20 mouse cellular contexts compared by ENCODE assay signal in genomic region chr1:180798660-180799059, GRCm38 (mm10). TPM values are rescaled to one million over a fixed set of nuclear protein-coding genes. Genes with fewer than 3 reads are reported as not detected.
DNase-seq lines count a peak whose midpoint lies in the region; ATAC-seq lines count a peak whose summit lies in the region.
"Had no signal": no experiment of that assay in that cellular context is flagged by ENCODE, and none has a peak within 500 bp of the region (broad histone marks: within the 10 kb centered on the region; RNA-seq: fewer than 3 reads in every experiment).

No protein-coding gene starts in this region.

- peak; percentile 6; the same call in 1 of the 2 replicates for ATAC-seq in megakaryocyte progenitor cell, adult 5-6 weeks (replicated peaks; ENCODE audit: poor library complexity)
- ATAC-seq: activated CD4-positive, CD25-positive, alpha-beta regulatory T cell, adult 4 months; forebrain, embryonic 13.5 days; hindbrain, postnatal 0 days; inflammation-experienced regulatory T-cells, adult 6 months; intestine, embryonic 16.5 days had no signal

- intact Hi-C loops in left cerebral cortex, postnatal 36 days (cut with DNase I), result no loop called here

- DNase-seq in cerebellum, postnatal 14 days, result peak; percentile 65 to 73
- DNase-seq in cerebellum, adult 11 months, result no peak
- DNase-seq in retina, postnatal 1 day, result peak; percentile 54
- DNase-seq in retina, embryonic 14.5 days (ENCODE audit: low spot score), result no peak
- DNase-seq in gastrocnemius, postnatal 10 days, result no peak
- DNase-seq in left cerebral cortex, postnatal 36 days (ENCODE audit: low spot score in 2 of 2), result no peak
- DNase-seq: adrenal gland, postnatal 10 days; adrenal gland, postnatal 36 days; B cell, adult 2 months; cerebellum, adult 9-10 months; gastrocnemius, postnatal 36 days; heart, postnatal 14 days; heart, postnatal 4 days; kidney, adult 18-20 months had no signal

RNA-seq across cellular contexts. Expression of gene H3f3a, which starts 15.1 kb away (rescaled TPM):
- 1,870 and 2,095 TPM in 2 replicates for total RNA-seq in megakaryocyte progenitor cell, adult 5-6 weeks (2015)
- total RNA-seq in megakaryocyte progenitor cell, adult 5-6 weeks (2017), result 1,724 and 1,809 TPM in 2 replicates
- 100 to 1,000 TPM; 573 to 601 TPM for total RNA-seq in gastrocnemius, postnatal 10 days (2021)
- 100 to 1,000 TPM; 274 to 285 TPM for total RNA-seq in left cerebral cortex, postnatal 36 days (2021)

RNA-seq across cellular contexts. Expression of gene Sde2, which starts 52.3 kb away (rescaled TPM):
- total RNA-seq in megakaryocyte progenitor cell, adult 5-6 weeks (2015), result 17.6 and 21.3 TPM in 2 replicates
- 29.9 and 33.6 TPM in 2 replicates for total RNA-seq in megakaryocyte progenitor cell, adult 5-6 weeks (2017)
- total RNA-seq in gastrocnemius, postnatal 10 days (2021), result 10 to 100 TPM in 1 of 2 experiments, 1 to 10 TPM in 1; 8.7 to 11.4 TPM
- total RNA-seq in left cerebral cortex, postnatal 36 days (2021), result 10 to 100 TPM; 20.3 to 21.9 TPM

Comparison
In these comparisons a context has a peak if more than half of its experiments do, and no peak if none do; other contexts are left out.
1. DNase-seq: peak in cerebellum, postnatal 14 days (2 of 2) and retina, postnatal 1 day (single experiment); none in cerebellum, adult 11 months (single experiment), retina, embryonic 14.5 days (single experiment), gastrocnemius, postnatal 10 days (single experiment) and left cerebral cortex, postnatal 36 days (0 of 2).